Mouse (Mus musculus): ENCODE data around the gene Eme2. TPM values are rescaled to one million over a fixed set of nuclear protein-coding genes. Genes with fewer than 3 reads are reported as not detected.

Gene Eme2
- total RNA-seq, 1 experiment from 2014 or later: 36.7 TPM

GRCm38 (mm10) chr17:24874989-24875388, 19.9 kb downstream of the Eme2 start:
- DNase-seq: no peak

GRCm38 (mm10) chr17:24874405-24874745, 20.5 kb downstream of the Eme2 start:
- DNase-seq: no peak

- DNase-seq: no peak
Observed at GRCm38 (mm10) chr17:24873695-24874404, 21.0 kb downstream of the Eme2 start.

- DNase-seq: no peak
Observed at GRCm38 (mm10) chr17:24867914-24868313, 27.0 kb downstream of the Eme2 start.

- no peak for DNase-seq
Observed at GRCm38 (mm10) chr17:24865776-24866175, 29.1 kb downstream of the Eme2 start, which contains the start of gene Igfals. Igfals (plus strand) TSS chr17:24865997.

GRCm38 (mm10) chr17:24861785-24862184, 33.1 kb downstream of the Eme2 start:
- DNase-seq: no peak

DNA sequence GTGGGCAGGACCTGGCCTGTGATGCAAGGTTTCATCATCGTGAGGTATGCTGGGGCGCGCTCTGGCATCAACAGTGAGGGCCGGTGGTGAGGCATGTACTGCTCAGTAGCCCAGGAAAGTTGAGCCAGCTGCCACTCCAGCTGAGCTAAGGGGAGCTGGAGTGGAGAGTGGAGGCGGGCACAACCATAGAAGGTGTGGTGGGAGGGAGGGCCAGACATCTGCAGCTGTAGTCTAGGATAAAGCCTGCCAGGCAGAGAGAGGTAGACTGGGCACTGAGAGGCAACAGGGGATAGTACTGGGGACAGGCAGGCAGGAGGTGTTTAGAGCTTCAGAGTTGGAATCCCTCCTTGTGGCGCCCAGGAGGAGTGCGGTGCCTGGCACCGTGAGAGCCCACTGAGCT, 34.8 kb downstream of the Eme2 start:
- no peak for DNase-seq

- DNase-seq: no peak
Observed at GRCm38 (mm10) chr17:24858967-24859366, 35.9 kb downstream of the Eme2 start.

DNA sequence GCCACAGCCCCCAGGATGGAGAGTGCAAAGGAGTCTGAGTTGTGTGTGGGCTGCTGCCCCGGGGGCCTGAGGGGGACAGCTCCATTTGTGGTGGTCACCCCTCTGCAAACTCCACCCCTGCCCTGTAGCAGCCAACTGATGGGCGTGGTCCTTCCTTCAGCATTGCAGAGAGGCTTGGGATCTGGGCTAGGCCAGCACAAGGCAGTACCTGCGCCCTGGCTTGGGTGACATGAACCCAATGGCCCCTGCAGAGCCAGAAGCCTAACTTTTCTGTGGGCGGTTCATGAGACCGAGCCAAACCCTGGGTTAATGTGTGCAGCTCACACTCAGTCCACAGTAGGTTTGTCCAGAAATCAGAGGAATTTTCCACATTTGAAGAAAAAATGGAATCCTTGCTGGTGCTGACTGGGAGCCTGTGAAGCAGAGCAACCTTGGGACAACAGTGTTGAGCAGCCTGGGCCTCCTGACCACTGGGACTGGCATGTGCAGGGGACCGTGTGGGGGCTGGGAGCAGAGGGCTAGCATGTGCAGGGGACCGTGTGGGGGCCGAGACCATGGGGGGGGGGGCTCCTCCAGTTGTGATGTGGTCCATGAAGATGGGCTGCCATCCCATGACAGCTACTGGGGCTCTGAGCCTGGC, 36.9 kb downstream of the Eme2 start:
- no peak for DNase-seq

DNA sequence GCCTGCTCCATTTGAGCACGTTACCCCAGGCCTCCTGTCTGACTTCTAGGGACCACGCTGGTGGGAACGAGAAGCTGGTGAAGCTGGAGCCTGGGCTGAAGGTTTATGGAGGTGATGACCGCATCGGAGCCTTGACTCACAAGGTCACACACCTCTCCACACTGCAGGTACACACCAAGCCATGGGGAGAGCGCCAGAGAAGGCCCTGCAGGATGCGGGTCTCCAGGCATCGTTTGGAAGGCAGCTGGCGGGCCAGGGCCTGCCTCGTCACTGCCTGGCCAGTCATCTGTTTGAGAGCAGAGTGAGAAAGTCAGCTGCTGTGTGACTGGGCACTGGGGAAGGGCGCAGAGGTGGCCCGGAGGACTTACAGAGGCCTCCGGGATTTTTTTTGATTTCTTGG, 38.3 kb downstream of the Eme2 start:
- no peak for DNase-seq

DNA sequence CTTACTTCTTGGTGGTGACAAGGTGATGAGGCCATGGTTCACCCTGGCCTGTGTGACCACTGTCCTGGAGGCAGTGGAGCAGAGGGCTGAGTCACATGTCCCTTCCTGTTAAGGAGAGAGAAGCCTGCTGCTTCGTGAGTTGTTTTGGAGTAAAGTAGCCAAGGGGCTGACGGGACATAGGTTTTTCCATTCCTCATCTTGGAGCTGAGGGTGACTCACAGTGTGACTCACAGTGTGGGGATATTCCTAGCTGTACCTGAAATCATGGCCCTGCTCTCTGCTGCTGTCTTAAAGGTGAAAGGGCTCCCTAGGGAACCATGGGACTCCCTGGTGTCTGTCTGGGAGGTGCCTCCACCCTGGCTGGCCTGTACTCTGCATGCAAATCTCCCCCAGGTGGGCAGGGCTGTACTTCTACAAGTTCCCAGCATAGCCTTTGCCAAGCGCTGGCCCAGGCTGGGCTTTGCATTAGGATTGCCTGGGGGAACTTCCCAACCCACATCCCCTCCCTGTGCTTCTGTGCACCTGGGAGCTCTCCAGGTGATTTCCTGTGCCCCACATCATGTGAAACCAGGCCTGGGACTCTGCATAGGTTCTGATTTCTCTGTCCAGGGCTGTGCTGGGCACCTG, 38.9 kb downstream of the Eme2 start:
- DNase-seq: no peak

GRCm38 (mm10) chr17:24851381-24852125, 43.3 kb downstream of the Eme2 start:
- no peak for DNase-seq

DNA sequence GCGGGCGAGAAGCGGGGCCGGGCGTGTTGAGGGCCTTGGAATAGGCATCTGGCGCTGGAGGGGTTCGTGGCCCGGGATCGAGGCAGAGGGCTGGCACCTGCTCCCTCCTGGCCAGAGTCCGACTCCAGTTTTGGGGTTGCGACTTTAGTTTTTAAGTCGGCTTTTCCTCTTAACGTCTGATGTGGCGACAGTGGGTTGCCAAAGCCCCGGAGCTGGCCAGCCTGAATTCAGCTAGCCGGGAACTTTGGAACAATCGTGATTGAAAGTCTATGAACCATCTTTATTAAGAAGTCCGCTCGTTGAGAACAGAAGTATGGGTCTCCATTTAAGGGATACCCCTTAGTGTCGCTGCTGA, 44.1 kb downstream of the Eme2 start:
- DNase-seq: no peak

- peak; percentile 96 for DNase-seq
Observed at GRCm38 (mm10) chr17:24850065-24850772, 44.7 kb downstream of the Eme2 start, which contains the start of gene Fahd1. Fahd1 (minus strand) TSS chr17:24850364.

- no peak for DNase-seq
Observed at GRCm38 (mm10) chr17:24849733-24850064, 45.2 kb downstream of the Eme2 start.

DNA sequence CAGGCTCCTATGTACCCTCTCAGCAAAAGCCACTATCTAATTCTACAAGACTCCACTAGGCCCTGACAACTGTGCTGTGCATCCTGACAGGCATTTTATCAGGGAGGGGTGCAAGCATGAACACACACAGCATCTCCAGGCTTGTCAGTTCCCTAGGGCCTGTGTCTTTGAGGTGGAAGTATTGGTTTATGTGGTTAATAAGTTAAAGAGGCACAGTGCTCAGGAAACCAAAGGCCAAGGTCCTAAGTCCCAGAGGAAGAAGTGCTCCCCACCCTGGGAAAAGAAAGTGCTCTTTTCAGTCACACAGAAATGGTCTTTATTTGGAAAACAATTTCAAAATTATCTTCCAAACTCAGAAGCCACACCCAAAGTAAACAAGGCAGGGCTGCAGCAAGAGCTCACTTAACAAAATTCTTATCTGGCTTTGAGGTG, 46.3 kb downstream of the Eme2 start:
- no peak for DNase-seq

DNA sequence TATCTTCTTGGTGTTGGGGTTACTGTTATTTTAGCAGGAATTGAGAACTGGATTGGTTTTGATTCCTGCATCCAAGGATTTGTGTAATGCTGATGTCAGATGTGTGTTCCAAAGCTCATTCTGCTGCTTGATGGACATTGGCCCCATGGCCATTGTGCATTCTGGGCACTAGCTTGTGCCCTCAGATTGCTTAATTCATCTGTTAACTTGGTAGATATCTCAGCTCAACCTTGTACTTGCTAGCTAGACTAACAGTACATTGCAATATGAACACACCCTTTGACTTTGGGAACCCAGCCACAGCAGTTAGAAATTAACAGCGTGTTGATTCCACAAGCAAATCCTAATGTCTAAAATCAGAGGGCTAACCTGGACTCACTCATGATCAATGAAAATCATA, 47.5 kb downstream of the Eme2 start:
- no peak for DNase-seq

- no peak for DNase-seq
Observed at GRCm38 (mm10) chr17:24844525-24844924, 50.4 kb downstream of the Eme2 start.

- no peak for DNase-seq
Observed at GRCm38 (mm10) chr17:24842631-24843030, 52.3 kb downstream of the Eme2 start.

DNA sequence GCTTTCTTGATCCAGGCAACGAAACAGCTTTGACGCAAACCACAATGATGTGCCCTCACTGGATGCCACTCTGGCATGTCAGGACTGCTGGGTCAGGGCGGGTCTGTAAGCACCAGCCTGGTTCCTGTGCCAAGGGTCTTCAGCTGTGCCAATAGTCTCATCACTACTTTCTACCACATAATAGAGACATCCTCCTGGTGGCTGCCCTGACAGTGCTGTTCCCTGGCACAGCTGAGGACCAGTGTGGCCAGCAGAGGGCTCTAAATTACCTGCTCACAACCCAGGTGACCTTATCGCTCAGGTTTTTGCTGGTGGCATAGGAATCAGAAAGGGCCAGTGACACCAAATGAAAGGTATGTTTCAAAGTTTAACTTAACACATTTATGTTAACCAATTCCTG, 53.8 kb downstream of the Eme2 start:
- DNase-seq: peak; percentile 13

DNA sequence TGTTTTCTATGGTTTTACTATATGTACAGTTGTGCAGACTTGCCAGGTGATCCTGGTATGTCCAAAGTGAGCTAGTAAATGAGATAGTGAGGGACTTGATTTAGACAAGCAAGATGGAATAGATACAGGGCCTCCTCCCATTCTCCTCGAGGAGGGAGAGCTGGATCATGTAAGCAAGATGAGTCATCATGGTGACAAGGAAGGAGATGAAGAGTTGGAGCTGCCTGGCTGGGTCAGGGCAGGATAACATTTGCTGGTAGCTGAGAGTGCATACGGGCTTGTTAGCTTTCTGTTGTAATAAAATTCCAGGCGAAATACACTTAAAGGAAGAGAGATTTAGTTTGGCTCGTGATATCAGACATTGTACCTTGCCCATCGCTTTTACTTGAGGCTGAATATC, 54.5 kb downstream of the Eme2 start:
- no peak for DNase-seq

GRCm38 (mm10) chr17:24839842-24840241, 55.0 kb downstream of the Eme2 start, which contains the start of gene Hagh:
Hagh (plus strand) TSS chr17:24840143.
- DNase-seq: no peak

All from adrenal gland, postnatal 14 days (tissue).